Mouse (Mus musculus) ES-E14 (cell line): ENCODE data around the gene Magel2. TPM values are rescaled to one million over a fixed set of nuclear protein-coding genes. Genes with fewer than 3 reads are reported as not detected.
A peak's percentile ranks its signal among the peaks of the same experiment; 100 is the strongest.

Experiments used
- DNase-seq: peaks from one replicate; pipeline ENCODE4 v3.0.0-alpha.2; 2013; ENCODE audit warnings: low read depth, low spot score
- H3K27ac ChIP-seq: 2 replicates; pipeline ENCODE4 v1.5.1; 2012; ENCODE audit warnings: low read depth, mild to moderate bottlenecking, low read length, moderate library complexity, mixed read lengths; ENCODE audit not compliant: poor library complexity, insufficient read depth, severe bottlenecking
- H3K36me3 ChIP-seq: 2 replicates; pipeline ENCODE4 v1.6.1; 2012; ENCODE audit warnings: mild to moderate bottlenecking, low read length, moderate library complexity, mixed read lengths; ENCODE audit not compliant: control insufficient read depth, poor library complexity, insufficient read depth, severe bottlenecking
- H3K4me1 ChIP-seq, 2 experiments: fragments of 150-350 bp in 1 of 2; sonication (generic) in 1 of 2; 2 replicates each; pipeline ENCODE4 v1.6.1; 2012; ENCODE audit warnings: low read length in 2 of 2, mild to moderate bottlenecking in 1 of 2, mixed read lengths in 1 of 2; ENCODE audit not compliant: control insufficient read depth in 2 of 2, insufficient read depth in 2 of 2, poor library complexity in 1 of 2
- H3K4me3 ChIP-seq, 2 experiments: fragments of 150-350 bp in 1 of 2; sonication (generic) in 1 of 2; 2 replicates each; pipeline ENCODE4 v1.5.1; 2012; ENCODE audit warnings: low read length in 2 of 2, low read depth in 1 of 2, mild to moderate bottlenecking in 1 of 2, mixed read lengths in 1 of 2; ENCODE audit not compliant: insufficient read depth in 1 of 2, poor library complexity in 1 of 2, severe bottlenecking in 1 of 2
- H3K9ac ChIP-seq: 2 replicates; pipeline ENCODE4 v1.6.1; 2012; ENCODE audit warnings: low read depth, mild to moderate bottlenecking, low read length, mixed read lengths; ENCODE audit not compliant: poor library complexity, insufficient read depth, severe bottlenecking
- H3K9me3 ChIP-seq: fragments of 150-350 bp; sonication (generic); 2 replicates; pipeline ENCODE4 v1.6.1; 2012; ENCODE audit warnings: low read depth, mild to moderate bottlenecking, low read length; ENCODE audit not compliant: control insufficient read depth, insufficient read depth
- CHD2 ChIP-seq: IDR thresholded peaks from 2 replicates; pipeline ENCODE4 v1.6.1; 2014; ENCODE audit warnings: mild to moderate bottlenecking, low read depth, low read length, inconsistent platforms
- HCFC1 ChIP-seq: IDR thresholded peaks from 2 replicates; pipeline ENCODE4 v1.6.1; 2012; ENCODE audit warnings: low read length, inconsistent platforms, borderline replicate concordance; ENCODE audit not compliant: insufficient read depth
- MAFK ChIP-seq: IDR thresholded peaks from 2 replicates; pipeline ENCODE4 v1.6.1; 2014; ENCODE audit warnings: mild to moderate bottlenecking, low read depth, low read length, inconsistent platforms; ENCODE audit not compliant: insufficient read depth
- ZC3H11A ChIP-seq: IDR thresholded peaks from 2 replicates; pipeline ENCODE4 v1.6.1; 2012; ENCODE audit warnings: low read depth, mild to moderate bottlenecking, inconsistent platforms, low read length, borderline replicate concordance
- ZNF384 ChIP-seq: IDR thresholded peaks from 2 replicates; pipeline ENCODE4 v1.6.1; 2012; ENCODE audit warnings: low read depth, low read length, inconsistent platforms
- in situ Hi-C, 2 experiments: fragments of 600-800 bp; cut with MboI; formaldehyde crosslinking; loops; one replicate each; pipeline ENCODE4 v1.15.1; 2025; ENCODE audit warnings: low sequenced_read_pairs in 2 of 2, inconsistent platforms in 1 of 2; ENCODE audit not compliant: unreplicated experiment in 2 of 2
- total RNA-seq: library from RNA; depleted of rRNA; stranded (reverse); fragments of 300-350 nt; gene quantifications from 2 replicates; pipeline ENCODE4 v1.2.3, GENCODE M21; 2012

Magel2 gene
- total RNA-seq, 1 experiment, result 1.9 TPM

- Histone ChIP-seq H3K9ac (no peak overlapping the region), H3K4me3 (peak overlapping the region; percentile 59 to 70), H3K36me3 (no peaks in the 10 kb centered on the region), H3K4me1 (no peaks in the 10 kb centered on the region; a peak in 1 of 4 replicates), H3K27ac (no peak overlapping the region), H3K9me3 (no peaks in the 10 kb centered on the region)
- DNase-seq, result no peak
- TF ChIP-seq ZC3H11A (no peak), MAFK (no peak), HCFC1 (no peak), ZNF384 (no peak), CHD2 (no peak)
- in situ Hi-C loops, result no loop called here
Measured at GRCm38 (mm10) chr7:62348804-62349190, 28.0 kb upstream of the Magel2 start.

- H3K36me3 ChIP-seq, result no peaks in the 10 kb centered on the region
- H3K4me3 ChIP-seq, result no peak overlapping the region
- H3K9ac ChIP-seq, result no peak overlapping the region
- no peaks in the 10 kb centered on the region; a peak in 1 of 4 replicates for H3K4me1 ChIP-seq
- no peak overlapping the region for H3K27ac ChIP-seq
- no peaks in the 10 kb centered on the region for H3K9me3 ChIP-seq
- DNase-seq, result no peak
- TF ChIP-seq MAFK (no peak), ZNF384 (no peak), HCFC1 (no peak)
- in situ Hi-C loops, result no loop called here
Measured at GRCm38 (mm10) chr7:62351266-62351665, 25.5 kb upstream of the Magel2 start.

GRCm38 (mm10) chr7:62365039-62365636 is 11.7 kb upstream of the Magel2 start:
- Histone ChIP-seq H3K27ac (no peak overlapping the region), H3K4me3 (no peak overlapping the region), H3K9ac (no peak overlapping the region), H3K36me3 (no peaks in the 10 kb centered on the region), H3K4me1 (no peaks in the 10 kb centered on the region), H3K9me3 (no peaks in the 10 kb centered on the region)
- TF ChIP-seq ZC3H11A (no peak), HCFC1 (no peak), ZNF384 (no peak), MAFK (no peak), CHD2 (no peak)
- in situ Hi-C loops, result no loop called here
- DNase-seq, result no peak

GRCm38 (mm10) chr7:62366730-62367129 is 10.1 kb upstream of the Magel2 start:
- DNase-seq, result no peak
- in situ Hi-C loops, result no loop called here
- Histone ChIP-seq H3K9ac (no peak overlapping the region), H3K9me3 (no peaks in the 10 kb centered on the region), H3K4me1 (no peaks in the 10 kb centered on the region), H3K4me3 (no peak overlapping the region), H3K36me3 (no peaks in the 10 kb centered on the region), H3K27ac (no peak overlapping the region)
- TF ChIP-seq CHD2, result no peak
- no peak for TF ChIP-seq ZC3H11A
- TF ChIP-seq ZNF384, result no peak
- TF ChIP-seq HCFC1, result no peak
- TF ChIP-seq MAFK, result no peak

- in situ Hi-C loops, result loop anchor here in 1 of 2 experiments (5.0 kb wide), 1 partner anchor 143 kb away; no protein-coding TSS in a partner anchor
- no peak overlapping the region for H3K4me3 ChIP-seq
Measured at GRCm38 (mm10) chr7:62375658-62376057, 1.2 kb upstream of the Magel2 start.

More at GRCm38 (mm10) chr7:62375658-62376057, 1.2 kb upstream of the Magel2 start:
- TF ChIP-seq CHD2, result no peak
- TF ChIP-seq ZC3H11A, result no peak
- no peak for TF ChIP-seq MAFK
- TF ChIP-seq ZNF384, result no peak
- TF ChIP-seq HCFC1, result no peak
- Histone ChIP-seq H3K36me3 (no peaks in the 10 kb centered on the region), H3K4me1 (no peaks in the 10 kb centered on the region), H3K9ac (no peak overlapping the region), H3K9me3 (no peaks in the 10 kb centered on the region), H3K27ac (no peak overlapping the region)
- DNase-seq, result no peak
